ENCODE assay signal across 10 mouse cellular contexts in the genomic region with DNA sequence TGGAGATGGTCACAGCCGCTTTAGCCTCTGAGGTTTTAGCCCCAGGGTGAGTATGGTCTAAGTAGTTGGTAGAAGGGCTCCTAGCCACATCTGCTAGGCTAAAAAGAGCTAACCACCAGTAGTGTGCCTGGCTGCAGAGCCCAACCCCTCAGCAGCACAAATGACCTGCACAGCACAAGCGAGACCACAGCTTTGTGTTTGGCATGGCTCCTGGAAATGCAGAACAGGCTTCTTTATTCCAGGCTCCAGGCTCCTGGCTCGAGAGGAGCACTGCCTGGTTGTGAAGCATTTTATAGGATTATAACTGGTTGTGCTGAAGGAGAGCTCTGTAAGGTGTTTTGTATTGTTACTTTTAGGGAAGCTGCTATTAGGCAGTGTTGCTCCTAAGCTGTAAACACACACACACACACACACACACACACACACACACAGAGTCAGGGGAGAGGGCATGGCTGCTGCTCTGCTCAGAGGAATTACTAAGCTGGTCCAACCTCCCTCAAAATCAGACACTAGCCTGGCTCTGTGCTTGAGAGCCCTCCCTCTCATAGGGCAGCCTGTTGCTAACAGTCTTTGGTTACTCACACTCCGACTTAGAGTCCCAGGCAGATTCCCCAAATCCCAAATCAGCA.
A peak's percentile ranks its signal among the peaks of the same experiment; 100 is the strongest.
DNase-seq lines count a peak whose midpoint lies in the region; ATAC-seq and TF ChIP-seq lines count a peak whose summit lies in the region.
"Had no signal": no experiment of that assay in that cellular context is flagged by ENCODE, and none has a peak within 500 bp of the region (broad histone marks: within the 10 kb centered on the region; RNA-seq: fewer than 3 reads in every experiment).

No protein-coding gene starts in this region.

- no peak for TF ChIP-seq POLR2A in brain, embryonic 14.5 days (IDR thresholded peaks at IDR 0.05; ENCODE audit: borderline replicate concordance, extremely low read depth, insufficient read depth, insufficient read length, poor library complexity, severe bottlenecking)
- no peak for TF ChIP-seq POLR2A in lung, adult 2 months (IDR thresholded peaks at IDR 0.05; ENCODE audit: borderline replicate concordance, extremely low read depth, low read depth, low read length)

- no peaks in the 10 kb centered on the region for H3K9me3 ChIP-seq in embryonic facial prominence, embryonic 13.5 days
- H3K9me3 ChIP-seq in embryonic facial prominence, embryonic 10.5 days = no peaks in the 10 kb centered on the region
- no peaks in the 10 kb centered on the region for H3K9me3 ChIP-seq in hindbrain, postnatal 0 days (ENCODE audit: low read length)
- no peaks in the 10 kb centered on the region for H3K9me3 ChIP-seq in hindbrain, embryonic 10.5 days
- H3K9me3 ChIP-seq in limb, embryonic 11.5 days (ENCODE audit: control insufficient read depth, low read length) = no peaks in the 10 kb centered on the region

- no peak overlapping the region for H3K9ac ChIP-seq in embryonic facial prominence, embryonic 13.5 days
- no peak overlapping the region for H3K9ac ChIP-seq in hindbrain, postnatal 0 days (replicated peaks; ENCODE audit: low read length)
- no peak overlapping the region for H3K9ac ChIP-seq in limb, embryonic 11.5 days (ENCODE audit: low read length)

- peak overlapping the region; percentile 66; the same call in 1 of the 2 replicates for H3K27ac ChIP-seq in embryonic facial prominence, embryonic 13.5 days
- H3K27ac ChIP-seq in embryonic facial prominence, embryonic 10.5 days (replicated peaks) = no peak overlapping the region
- peak overlapping the region; percentile 60 for H3K27ac ChIP-seq in hindbrain, postnatal 0 days
- H3K27ac ChIP-seq in hindbrain, embryonic 10.5 days = no peak overlapping the region
- no peak overlapping the region for H3K27ac ChIP-seq in limb, embryonic 11.5 days (replicated peaks; ENCODE audit: low read depth, low read length)

- no peak for TF ChIP-seq CTCF in hindbrain, postnatal 0 days (IDR thresholded peaks at IDR 0.05; ENCODE audit: low read depth)
- TF ChIP-seq CTCF in brain, embryonic 14.5 days (IDR thresholded peaks at IDR 0.05; ENCODE audit: borderline replicate concordance, extremely low read depth, insufficient read depth, insufficient read length) = no peak
- no peak for TF ChIP-seq CTCF in lung, adult 2 months (IDR thresholded peaks at IDR 0.05; ENCODE audit: insufficient read depth, low read length)

- 31% methylated on average over 4 of the region's 4 CpGs for WGBS in embryonic facial prominence, embryonic 13.5 days
- WGBS in embryonic facial prominence, embryonic 10.5 days = 51% methylated on average over 4 of the region's 4 CpGs
- 34% methylated on average over 4 of the region's 4 CpGs for WGBS in hindbrain, postnatal 0 days
- WGBS in hindbrain, embryonic 10.5 days = 61% methylated on average over 4 of the region's 4 CpGs
- WGBS in limb, embryonic 11.5 days = 47% methylated on average over 4 of the region's 4 CpGs
- 67% methylated on average over 4 of the region's 4 CpGs for WGBS in lung, adult 2 months

- DNase-seq in embryonic facial prominence, embryonic 10.5 days (ENCODE audit: low spot score) = no peak
- DNase-seq in hindbrain, postnatal 0 days (ENCODE audit: low spot score) = peak; percentile 81
- no peak for DNase-seq in hindbrain, embryonic 10.5 days (ENCODE audit: low spot score)
- peak; percentile 86 for DNase-seq in brain, embryonic 14.5 days (ENCODE audit: low read depth)
- DNase-seq in limb, embryonic 11.5 days (ENCODE audit: low spot score) = peak; percentile 40
- DNase-seq in lung, postnatal 14 days = no peak
- no peak for DNase-seq in lung, adult 2 months
- DNase-seq: kidney, postnatal 10 days; lung, postnatal 4 days had no signal

- peaks cover 28% of the 10 kb centered on the region for H3K27me3 ChIP-seq in embryonic facial prominence, embryonic 13.5 days
- peaks cover 48% of the 10 kb centered on the region for H3K27me3 ChIP-seq in embryonic facial prominence, embryonic 10.5 days (replicated peaks; ENCODE audit: low read depth, poor library complexity, severe bottlenecking)
- H3K27me3 ChIP-seq in hindbrain, postnatal 0 days (ENCODE audit: insufficient read depth, low read length) = no peaks in the 10 kb centered on the region
- H3K27me3 ChIP-seq in hindbrain, embryonic 10.5 days (ENCODE audit: insufficient read depth, poor library complexity, severe bottlenecking) = peaks cover 45% of the 10 kb centered on the region
- no peaks in the 10 kb centered on the region; the same call in 1 of the 2 replicates for H3K27me3 ChIP-seq in limb, embryonic 11.5 days (ENCODE audit: control insufficient read depth, insufficient read depth, low read length)

- ATAC-seq in embryonic facial prominence, embryonic 13.5 days (ENCODE audit: insufficient number of reproducible peaks, insufficient read depth, low FRiP score, low TSS enrichment, low read depth) = no peak
- peak; percentile 81 for ATAC-seq in hindbrain, postnatal 0 days
- ATAC-seq in limb, embryonic 11.5 days (ENCODE audit: insufficient number of reproducible peaks, low FRiP score, low TSS enrichment, low read depth) = peak; percentile 65; the same call in 1 of the 2 replicates

- H3K36me3 ChIP-seq in embryonic facial prominence, embryonic 13.5 days = no peaks in the 10 kb centered on the region
- H3K36me3 ChIP-seq in embryonic facial prominence, embryonic 10.5 days (replicated peaks) = no peaks in the 10 kb centered on the region
- H3K36me3 ChIP-seq in hindbrain, postnatal 0 days (ENCODE audit: insufficient read depth, low read length) = no peaks in the 10 kb centered on the region
- no peaks in the 10 kb centered on the region for H3K36me3 ChIP-seq in hindbrain, embryonic 10.5 days
- H3K36me3 ChIP-seq in limb, embryonic 11.5 days (ENCODE audit: control insufficient read depth, insufficient read depth, low read length) = no peaks in the 10 kb centered on the region

- no peak overlapping the region for H3K4me3 ChIP-seq in embryonic facial prominence, embryonic 13.5 days
- H3K4me3 ChIP-seq in embryonic facial prominence, embryonic 10.5 days = no peak overlapping the region
- H3K4me3 ChIP-seq in hindbrain, postnatal 0 days (ENCODE audit: low read length) = no peak overlapping the region
- no peak overlapping the region for H3K4me3 ChIP-seq in hindbrain, embryonic 10.5 days
- H3K4me3 ChIP-seq in limb, embryonic 11.5 days (ENCODE audit: low read depth, low read length) = no peak overlapping the region
- H3K4me3 ChIP-seq in lung, adult 2 months (replicated peaks; ENCODE audit: extremely low read depth, low read depth, low read length) = no peak overlapping the region

- peaks cover 25% of the 10 kb centered on the region for H3K4me1 ChIP-seq in embryonic facial prominence, embryonic 13.5 days
- peaks cover 23% of the 10 kb centered on the region for H3K4me1 ChIP-seq in embryonic facial prominence, embryonic 10.5 days
- H3K4me1 ChIP-seq in hindbrain, postnatal 0 days (ENCODE audit: insufficient read depth, low read length) = peaks cover 5% of the 10 kb centered on the region; the same call in 1 of the 2 replicates
- H3K4me1 ChIP-seq in hindbrain, embryonic 10.5 days (replicated peaks) = peaks cover 17% of the 10 kb centered on the region
- peaks cover 8% of the 10 kb centered on the region for H3K4me1 ChIP-seq in limb, embryonic 11.5 days (ENCODE audit: control insufficient read depth, insufficient read depth, low read length)
- H3K4me1 ChIP-seq in lung, adult 2 months (ENCODE audit: control insufficient read depth, insufficient read depth, low read length) = peaks cover 17% of the 10 kb centered on the region

- H3K4me2 ChIP-seq in embryonic facial prominence, embryonic 13.5 days = no peak overlapping the region
- no peak overlapping the region for H3K4me2 ChIP-seq in hindbrain, postnatal 0 days (ENCODE audit: low read depth, low read length)
- no peak overlapping the region for H3K4me2 ChIP-seq in limb, embryonic 11.5 days (ENCODE audit: low read depth, severe bottlenecking)

Comparison
In these comparisons a context has a peak if more than half of its experiments do, and no peak if none do; other contexts are left out.
1. H3K27ac ChIP-seq: peak in embryonic facial prominence, embryonic 13.5 days (single experiment) and hindbrain, postnatal 0 days (single experiment); none in embryonic facial prominence, embryonic 10.5 days (single experiment), hindbrain, embryonic 10.5 days (single experiment) and limb, embryonic 11.5 days (single experiment).
2. DNase-seq: peak in hindbrain, postnatal 0 days (single experiment), brain, embryonic 14.5 days (single experiment) and limb, embryonic 11.5 days (single experiment); none in embryonic facial prominence, embryonic 10.5 days (single experiment), hindbrain, embryonic 10.5 days (single experiment), lung, postnatal 14 days (single experiment) and lung, adult 2 months (single experiment).